Mouse (Mus musculus) midbrain, embryonic 12.5 days (tissue): ENCODE data around the gene Dnmt3a. TPM values are rescaled to one million over a fixed set of nuclear protein-coding genes. Genes with fewer than 3 reads are reported as not detected.

Experiments
- ATAC-seq: fragments of 200-750 bp; cut with Nextera tagmentation; 2 replicates; pipeline ENCODE4 v1.8.0; 2017; ENCODE audit warnings: low read depth, moderate TSS enrichment, moderate library complexity; ENCODE audit not compliant: low FRiP score
- H3K27ac ChIP-seq: fragments of 300-500 bp; sonication (generic); replicated peaks from 2 replicates; pipeline ENCODE4 v1.5.1; 2016; ENCODE audit warnings: mild to moderate bottlenecking
- H3K27me3 ChIP-seq: fragments of 300-500 bp; sonication (generic); 2 replicates; pipeline ENCODE4 v1.6.1; 2016; ENCODE audit warnings: mild to moderate bottlenecking
- H3K36me3 ChIP-seq: fragments of 300-500 bp; sonication (generic); 2 replicates; pipeline ENCODE4 v1.6.1; 2016
- H3K4me1 ChIP-seq: fragments of 300-500 bp; sonication (generic); 2 replicates; pipeline ENCODE4 v1.6.1; 2016
- H3K4me2 ChIP-seq: fragments of 300-500 bp; sonication (generic); replicated peaks from 2 replicates; pipeline ENCODE4 v1.6.1; 2016; ENCODE audit warnings: mild to moderate bottlenecking, moderate library complexity
- H3K4me3 ChIP-seq: fragments of 300-500 bp; sonication (generic); 2 replicates; pipeline ENCODE4 v1.5.1; 2016; ENCODE audit warnings: mild to moderate bottlenecking
- H3K9ac ChIP-seq: fragments of 300-500 bp; sonication (generic); replicated peaks from 2 replicates; pipeline ENCODE4 v1.6.1; 2016; ENCODE audit warnings: mild to moderate bottlenecking, moderate library complexity
- H3K9me3 ChIP-seq: fragments of 300-500 bp; sonication (generic); 2 replicates; pipeline ENCODE4 v1.6.1; 2016; ENCODE audit warnings: mild to moderate bottlenecking
- WGBS: fragments of 180-500 bp; shearing (Covaris S2); methylation state at CpG from one replicate; pipeline ENCODE4 v1.1.7; 2016; 5-methylcytosine and 5-hydroxymethylcytosine counted together
- polyA plus RNA-seq: library from polyadenylated mRNA; unstranded; fragments of >200 nt; fragmentation: Nextera tagmentation; extraction: Ambion mirVana; gene quantifications from 2 replicates; pipeline ENCODE4 v1.2.1, GENCODE M21; 2016

Gene Dnmt3a
- polyA plus RNA-seq, 1 experiment from 2014 or later = 143 TPM

- no peaks in the 10 kb centered on the region for H3K9me3 ChIP-seq
- WGBS = 85% methylated on average over 7 of the region's 7 CpGs
Measured at GRCm38 (mm10) chr12:3809520-3810180, 3.8 kb downstream of the Dnmt3a start.

GRCm38 (mm10) chr12:3810455-3810854 is 4.6 kb downstream of the Dnmt3a start:
- peaks cover 55% of the 10 kb centered on the region for H3K4me1 ChIP-seq
- 63% methylated on average over 4 of the region's 4 CpGs for WGBS

More at GRCm38 (mm10) chr12:3809520-3810180, 3.8 kb downstream of the Dnmt3a start:
- Histone ChIP-seq H3K4me2 (peak overlapping the region; percentile 83; the same call in 1 of the 2 replicates), H3K27ac (no peak overlapping the region), H3K36me3 (no peaks in the 10 kb centered on the region), H3K4me3 (no peak overlapping the region), H3K9ac (no peak overlapping the region), H3K4me1 (peaks cover 55% of the 10 kb centered on the region), H3K27me3 (peaks cover 24% of the 10 kb centered on the region)
- no peak for ATAC-seq

GRCm38 (mm10) chr12:3811596-3811995 is 5.8 kb downstream of the Dnmt3a start:
- H3K4me1 ChIP-seq = peaks cover 47% of the 10 kb centered on the region
- H3K27me3 ChIP-seq = 0 out of 2 replicates have a peak, but pooled peaks cover 12% of the 10 kb centered on the region
- 45% methylated on average over 5 of the region's 5 CpGs for WGBS
- H3K9me3 ChIP-seq = no peaks in the 10 kb centered on the region
- H3K4me2 ChIP-seq = no peak overlapping the region
- no peak for ATAC-seq
- no peak overlapping the region for H3K9ac ChIP-seq
- H3K4me3 ChIP-seq = no peak overlapping the region
- no peaks in the 10 kb centered on the region for H3K36me3 ChIP-seq
- no peak overlapping the region for H3K27ac ChIP-seq

More at GRCm38 (mm10) chr12:3810455-3810854, 4.6 kb downstream of the Dnmt3a start:
- H3K36me3 ChIP-seq = no peaks in the 10 kb centered on the region
- no peak overlapping the region for H3K27ac ChIP-seq
- peaks cover 17% of the 10 kb centered on the region for H3K27me3 ChIP-seq
- no peak overlapping the region for H3K4me3 ChIP-seq
- no peaks in the 10 kb centered on the region for H3K9me3 ChIP-seq
- no peak overlapping the region for H3K4me2 ChIP-seq
- no peak overlapping the region for H3K9ac ChIP-seq
- no peak for ATAC-seq

GRCm38 (mm10) chr12:3812251-3812650 is 6.4 kb downstream of the Dnmt3a start:
- no peaks in the 10 kb centered on the region for H3K36me3 ChIP-seq
- H3K9ac ChIP-seq = no peak overlapping the region
- no peaks in the 10 kb centered on the region for H3K9me3 ChIP-seq
- no peak overlapping the region for H3K4me2 ChIP-seq
- no peak overlapping the region for H3K27ac ChIP-seq
- no peak overlapping the region for H3K4me3 ChIP-seq
- WGBS = 55% methylated on average over 6 of the region's 6 CpGs
- H3K4me1 ChIP-seq = peaks cover 47% of the 10 kb centered on the region
- no peak for ATAC-seq
- 0 out of 2 replicates have a peak, but pooled peaks cover 12% of the 10 kb centered on the region for H3K27me3 ChIP-seq

GRCm38 (mm10) chr12:3813138-3813537 is 7.3 kb downstream of the Dnmt3a start:
- H3K27ac ChIP-seq = no peak overlapping the region
- no peak overlapping the region for H3K9ac ChIP-seq
- no peak overlapping the region for H3K4me3 ChIP-seq
- H3K9me3 ChIP-seq = no peaks in the 10 kb centered on the region
- no peaks in the 10 kb centered on the region for H3K36me3 ChIP-seq
- 0 out of 2 replicates have a peak, but pooled peaks cover 12% of the 10 kb centered on the region for H3K27me3 ChIP-seq
- H3K4me1 ChIP-seq = peaks cover 41% of the 10 kb centered on the region
- 85% methylated on average over 8 of the region's 8 CpGs for WGBS
- no peak for ATAC-seq
- H3K4me2 ChIP-seq = no peak overlapping the region

- Histone ChIP-seq H3K36me3 (no peaks in the 10 kb centered on the region), H3K4me3 (no peak overlapping the region), H3K27ac (no peak overlapping the region; the same call in 1 of the 2 replicates), H3K9me3 (no peaks in the 10 kb centered on the region), H3K4me2 (no peak overlapping the region), H3K4me1 (peaks cover 33% of the 10 kb centered on the region), H3K9ac (no peak overlapping the region), H3K27me3 (no peaks in the 10 kb centered on the region)
- ATAC-seq = no peak
- WGBS = 47% methylated on average over 6 of the region's 6 CpGs
Measured at GRCm38 (mm10) chr12:3815386-3815785, 9.6 kb downstream of the Dnmt3a start.

GRCm38 (mm10) chr12:3817033-3817432 is 11.2 kb downstream of the Dnmt3a start:
- 62% methylated on average over 7 of the region's 7 CpGs for WGBS
- H3K4me3 ChIP-seq = no peak overlapping the region
- H3K36me3 ChIP-seq = no peaks in the 10 kb centered on the region
- H3K27me3 ChIP-seq = no peaks in the 10 kb centered on the region
- H3K4me2 ChIP-seq = no peak overlapping the region
- ATAC-seq = no peak
- H3K9me3 ChIP-seq = no peaks in the 10 kb centered on the region
- H3K27ac ChIP-seq = no peak overlapping the region
- H3K9ac ChIP-seq = no peak overlapping the region
- H3K4me1 ChIP-seq = peaks cover 20% of the 10 kb centered on the region; the same call in 1 of the 2 replicates

GRCm38 (mm10) chr12:3817566-3817965 is 11.8 kb downstream of the Dnmt3a start:
- no peak overlapping the region for H3K9ac ChIP-seq
- no peak overlapping the region for H3K4me3 ChIP-seq
- peaks cover 16% of the 10 kb centered on the region for H3K4me1 ChIP-seq
- no peak overlapping the region for H3K4me2 ChIP-seq
- ATAC-seq = no peak
- 92% methylated on average over 5 of the region's 5 CpGs for WGBS
- H3K9me3 ChIP-seq = no peaks in the 10 kb centered on the region
- no peaks in the 10 kb centered on the region for H3K36me3 ChIP-seq
- no peaks in the 10 kb centered on the region for H3K27me3 ChIP-seq
- H3K27ac ChIP-seq = no peak overlapping the region

GRCm38 (mm10) chr12:3819899-3820298 is 14.1 kb downstream of the Dnmt3a start:
- Histone ChIP-seq H3K27ac (no peak overlapping the region), H3K27me3 (no peaks in the 10 kb centered on the region), H3K36me3 (no peaks in the 10 kb centered on the region), H3K4me3 (no peak overlapping the region), H3K9me3 (no peaks in the 10 kb centered on the region), H3K4me2 (no peak overlapping the region), H3K4me1 (peaks cover 29% of the 10 kb centered on the region), H3K9ac (no peak overlapping the region)
- 69% methylated on average over 4 of the region's 4 CpGs for WGBS
- ATAC-seq = no peak

GRCm38 (mm10) chr12:3823408-3823807 is 17.6 kb downstream of the Dnmt3a start:
- no peak overlapping the region for H3K27ac ChIP-seq
- no peak for ATAC-seq

GRCm38 (mm10) chr12:3824906-3825713 is 19.3 kb downstream of the Dnmt3a start:
- ATAC-seq = no peak
- Histone ChIP-seq H3K27ac (no peak overlapping the region), H3K27me3 (no peaks in the 10 kb centered on the region), H3K4me1 (peaks cover 24% of the 10 kb centered on the region), H3K4me3 (no peak overlapping the region), H3K9ac (no peak overlapping the region), H3K36me3 (no peaks in the 10 kb centered on the region), H3K4me2 (no peak overlapping the region), H3K9me3 (no peaks in the 10 kb centered on the region)
- WGBS = 78% methylated on average over 5 of the region's 5 CpGs

More at GRCm38 (mm10) chr12:3823408-3823807, 17.6 kb downstream of the Dnmt3a start:
- 72% methylated on average over 5 of the region's 5 CpGs for WGBS
- no peak overlapping the region for H3K9ac ChIP-seq
- peaks cover 34% of the 10 kb centered on the region for H3K4me1 ChIP-seq
- H3K27me3 ChIP-seq = no peaks in the 10 kb centered on the region
- no peaks in the 10 kb centered on the region for H3K9me3 ChIP-seq
- no peaks in the 10 kb centered on the region for H3K36me3 ChIP-seq
- H3K4me3 ChIP-seq = no peak overlapping the region
- no peak overlapping the region for H3K4me2 ChIP-seq

GRCm38 (mm10) chr12:3825714-3826080 is 19.9 kb downstream of the Dnmt3a start:
- Histone ChIP-seq H3K9me3 (no peaks in the 10 kb centered on the region), H3K36me3 (no peaks in the 10 kb centered on the region), H3K9ac (no peak overlapping the region), H3K27ac (no peak overlapping the region), H3K27me3 (no peaks in the 10 kb centered on the region), H3K4me3 (no peak overlapping the region), H3K4me2 (no peak overlapping the region), H3K4me1 (peaks cover 20% of the 10 kb centered on the region)
- 0 out of 2 replicates have a peak, but pooled peaks have one; percentile 23 for ATAC-seq
- 63% methylated on average over 12 of the region's 12 CpGs for WGBS
